Mouse (Mus musculus) myocyte (in vitro differentiated cells): ENCODE measurements around the gene Acss2.

ENCODE experiments used
- MYOG ChIP-seq, 3 experiments: IDR thresholded peaks; one replicate each; pipeline ENCODE4 v1.6.1; 2011; ENCODE audit warnings: control low read depth in 2 of 3, low read depth in 2 of 3, mild to moderate bottlenecking in 2 of 3; ENCODE audit not compliant: insufficient read length in 2 of 3, control insufficient read depth in 1 of 3, insufficient read depth in 1 of 3
- POLR2A ChIP-seq: IDR thresholded peaks from one replicate; pipeline ENCODE4 v1.6.1; 2011; ENCODE audit warnings: low read depth, mild to moderate bottlenecking, control low read depth, moderate library complexity; ENCODE audit not compliant: insufficient read length
- POLR2AphosphoS2 ChIP-seq: IDR thresholded peaks from one replicate; pipeline ENCODE4 v1.6.1; 2011; ENCODE audit warnings: low read depth, control low read depth; ENCODE audit not compliant: insufficient read length

DNA sequence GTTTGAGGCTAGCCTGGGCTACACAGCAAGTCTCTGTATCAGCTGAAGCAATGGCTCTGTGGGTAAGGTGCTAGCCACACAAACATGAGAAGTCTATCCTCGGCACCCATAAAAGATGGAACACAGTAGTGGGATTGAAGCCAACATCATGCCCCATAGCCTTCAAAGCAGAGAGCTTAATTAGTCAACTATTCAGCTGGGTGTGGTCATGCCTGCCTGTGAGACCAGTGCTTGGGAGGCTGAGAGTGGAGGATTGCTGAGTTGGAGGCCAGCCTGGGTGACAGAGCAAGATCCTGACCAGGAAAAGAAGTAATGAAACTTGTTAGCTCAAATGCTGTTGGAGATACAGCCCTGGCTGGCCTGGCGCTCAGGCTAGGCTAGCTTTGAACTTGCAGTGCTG lies 73.1 kb downstream of the Acss2 start:
- no peak for TF ChIP-seq POLR2AphosphoS2
- no peak for TF ChIP-seq MYOG (IDR thresholded peaks at IDR 0.05; ENCODE audit: control insufficient read depth in 1 of 3, insufficient read depth in 1 of 3, insufficient read length in 2 of 3, low read depth in 2 of 3)
- TF ChIP-seq POLR2A, result no peak
